Mouse (Mus musculus): Measurements from ENCODE around the gene Gm5089.

The Gm5089 gene

DNA sequence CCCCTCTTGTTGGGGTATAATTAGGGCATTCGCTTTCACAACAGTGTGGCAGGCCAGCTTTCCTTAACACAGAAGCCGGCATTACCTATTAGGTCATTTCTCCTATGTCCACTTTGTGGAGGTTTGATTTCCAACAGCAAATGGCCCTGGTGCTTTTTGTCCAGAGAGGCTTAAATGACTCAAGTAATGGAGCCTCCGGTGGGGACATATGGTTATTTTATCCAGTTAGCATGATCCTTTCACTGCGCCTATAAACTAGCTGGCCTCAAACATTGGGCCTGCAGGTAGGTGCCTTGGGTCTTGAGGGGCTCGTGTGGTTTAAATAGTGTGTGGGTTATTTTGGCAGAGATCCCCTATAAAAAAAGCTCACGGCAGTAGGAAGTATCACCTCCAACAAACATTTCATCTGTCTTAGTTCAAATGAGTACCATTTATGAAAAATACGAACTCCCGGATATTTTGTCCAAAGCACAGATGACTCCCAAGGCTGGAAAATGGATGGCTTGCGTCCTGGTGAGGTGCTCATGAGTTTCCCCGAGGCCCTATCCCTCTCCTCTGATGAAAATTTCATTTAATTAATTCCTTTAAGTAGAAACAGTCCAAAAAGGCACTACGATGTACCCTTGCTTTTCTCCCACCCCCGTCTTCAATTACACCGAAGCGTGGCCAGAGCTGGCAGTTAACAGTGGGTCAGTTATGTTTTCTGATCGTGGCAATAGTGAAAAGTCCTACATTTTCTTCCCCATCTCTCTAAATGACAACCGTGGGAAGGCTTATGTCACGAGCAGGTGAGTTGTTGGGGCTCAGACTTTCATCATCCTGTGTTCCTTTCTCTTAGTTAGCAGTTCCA lies 64.4 kb downstream of the Gm5089 start:
- no peak for DNase-seq (ENCODE audit: low spot score)

DNA sequence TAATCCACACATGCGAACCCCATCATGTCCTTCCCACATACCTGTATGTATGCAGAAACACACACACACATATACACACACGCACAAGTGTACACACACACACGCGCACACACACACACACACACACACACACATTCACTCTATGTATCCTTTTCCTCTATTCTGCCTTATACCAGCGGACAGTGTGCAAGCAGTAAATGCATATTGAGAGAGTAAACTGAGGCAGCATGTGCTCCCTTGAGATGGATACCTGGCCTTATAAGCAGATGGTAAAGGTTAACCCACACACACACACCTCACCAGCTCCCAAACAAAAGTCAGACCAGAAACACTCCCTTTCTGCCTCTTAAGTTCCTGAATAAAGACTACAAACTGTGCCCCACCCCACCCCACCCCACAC lies 65.2 kb downstream of the Gm5089 start:
- no peak for DNase-seq (ENCODE audit: low spot score)

DNA sequence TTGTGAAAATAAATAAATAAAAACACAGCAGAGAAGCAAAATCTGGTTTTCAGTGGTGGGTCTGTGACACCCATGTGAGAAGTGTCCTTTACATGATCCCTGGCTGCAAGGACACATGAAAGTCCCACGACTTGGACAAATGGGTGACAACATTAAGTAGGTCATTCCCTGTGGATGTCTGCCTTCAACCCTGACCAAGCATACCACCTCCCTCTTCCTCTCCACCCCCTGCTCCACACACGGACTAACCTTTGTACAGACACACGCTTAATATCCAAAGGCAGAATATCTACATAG lies 65.7 kb downstream of the Gm5089 start:
- DNase-seq (ENCODE audit: low spot score), result no peak
